Mouse (Mus musculus) ES-E14 (cell line): Measurements from ENCODE around the gene Limk1. TPM values are rescaled to one million over a fixed set of nuclear protein-coding genes. Genes with fewer than 3 reads are reported as not detected.

Experiments
- DNase-seq: peaks from one replicate; pipeline ENCODE4 v3.0.0-alpha.2; 2013; ENCODE audit warnings: low read depth, low spot score
- H3K27ac ChIP-seq: 2 replicates; pipeline ENCODE4 v1.5.1; 2012; ENCODE audit warnings: low read depth, mild to moderate bottlenecking, low read length, moderate library complexity, mixed read lengths; ENCODE audit not compliant: poor library complexity, insufficient read depth, severe bottlenecking
- H3K36me3 ChIP-seq: 2 replicates; pipeline ENCODE4 v1.6.1; 2012; ENCODE audit warnings: mild to moderate bottlenecking, low read length, moderate library complexity, mixed read lengths; ENCODE audit not compliant: control insufficient read depth, poor library complexity, insufficient read depth, severe bottlenecking
- H3K4me1 ChIP-seq, 2 experiments: fragments of 150-350 bp in 1 of 2; sonication (generic) in 1 of 2; 2 replicates each; pipeline ENCODE4 v1.6.1; 2012; ENCODE audit warnings: low read length in 2 of 2, mild to moderate bottlenecking in 1 of 2, mixed read lengths in 1 of 2; ENCODE audit not compliant: control insufficient read depth in 2 of 2, insufficient read depth in 2 of 2, poor library complexity in 1 of 2
- H3K4me3 ChIP-seq, 2 experiments: fragments of 150-350 bp in 1 of 2; sonication (generic) in 1 of 2; 2 replicates each; pipeline ENCODE4 v1.5.1; 2012; ENCODE audit warnings: low read length in 2 of 2, low read depth in 1 of 2, mild to moderate bottlenecking in 1 of 2, mixed read lengths in 1 of 2; ENCODE audit not compliant: insufficient read depth in 1 of 2, poor library complexity in 1 of 2, severe bottlenecking in 1 of 2
- H3K9ac ChIP-seq: 2 replicates; pipeline ENCODE4 v1.6.1; 2012; ENCODE audit warnings: low read depth, mild to moderate bottlenecking, low read length, mixed read lengths; ENCODE audit not compliant: poor library complexity, insufficient read depth, severe bottlenecking
- H3K9me3 ChIP-seq: fragments of 150-350 bp; sonication (generic); 2 replicates; pipeline ENCODE4 v1.6.1; 2012; ENCODE audit warnings: low read depth, mild to moderate bottlenecking, low read length; ENCODE audit not compliant: control insufficient read depth, insufficient read depth
- CHD2 ChIP-seq: IDR thresholded peaks from 2 replicates; pipeline ENCODE4 v1.6.1; 2014; ENCODE audit warnings: mild to moderate bottlenecking, low read depth, low read length, inconsistent platforms
- HCFC1 ChIP-seq: IDR thresholded peaks from 2 replicates; pipeline ENCODE4 v1.6.1; 2012; ENCODE audit warnings: low read length, inconsistent platforms, borderline replicate concordance; ENCODE audit not compliant: insufficient read depth
- MAFK ChIP-seq: IDR thresholded peaks from 2 replicates; pipeline ENCODE4 v1.6.1; 2014; ENCODE audit warnings: mild to moderate bottlenecking, low read depth, low read length, inconsistent platforms; ENCODE audit not compliant: insufficient read depth
- ZC3H11A ChIP-seq: IDR thresholded peaks from 2 replicates; pipeline ENCODE4 v1.6.1; 2012; ENCODE audit warnings: low read depth, mild to moderate bottlenecking, inconsistent platforms, low read length, borderline replicate concordance
- ZNF384 ChIP-seq: IDR thresholded peaks from 2 replicates; pipeline ENCODE4 v1.6.1; 2012; ENCODE audit warnings: low read depth, low read length, inconsistent platforms
- in situ Hi-C, 2 experiments: fragments of 600-800 bp; cut with MboI; formaldehyde crosslinking; loops; one replicate each; pipeline ENCODE4 v1.15.1; 2025; ENCODE audit warnings: low sequenced_read_pairs in 2 of 2, inconsistent platforms in 1 of 2; ENCODE audit not compliant: unreplicated experiment in 2 of 2
- total RNA-seq: library from RNA; depleted of rRNA; stranded (reverse); fragments of 300-350 nt; gene quantifications from 2 replicates; pipeline ENCODE4 v1.2.3, GENCODE M21; 2012; rRNA removed

Gene Limk1
- total RNA-seq, 1 experiment, result 15.9 TPM

DNA sequence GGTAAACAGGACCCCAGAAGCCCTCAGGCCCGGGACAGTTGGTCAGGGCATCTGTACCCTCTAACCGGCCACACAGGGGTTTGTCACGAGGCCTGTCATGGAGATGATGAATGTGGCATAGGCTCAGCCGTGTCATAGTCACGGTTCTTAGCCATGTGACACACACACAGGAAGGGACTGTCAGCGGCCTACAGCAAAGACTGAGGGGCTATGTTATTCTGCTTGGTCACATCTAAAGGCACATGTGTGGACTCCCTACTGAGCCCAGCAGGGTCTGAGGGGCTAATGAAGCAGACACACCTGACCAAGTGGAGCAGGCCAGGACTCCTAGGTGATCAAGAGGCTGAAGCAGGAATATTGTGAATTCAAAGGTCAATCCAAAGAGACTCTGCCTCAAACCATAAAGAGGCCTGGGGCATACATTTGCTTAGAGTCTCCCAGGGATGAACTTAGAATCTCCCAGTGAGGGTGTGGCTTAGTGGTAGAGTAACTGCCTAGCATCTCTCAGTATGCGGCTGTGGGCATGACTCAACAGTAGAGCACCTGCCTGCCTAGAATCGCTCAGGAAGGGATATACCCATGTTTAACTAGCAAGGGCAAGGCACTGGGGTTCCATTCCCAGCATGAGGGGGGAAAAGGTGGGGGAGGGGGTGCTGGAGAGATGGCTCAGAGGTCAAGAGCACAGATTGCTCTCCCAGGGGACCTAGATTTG lies 76.4 kb downstream of the Limk1 start:
- in situ Hi-C loops, result no loop called here
- peaks cover 0 to 9% of the 10 kb centered on the region in 2 experiments; a peak in 2 of 4 replicates for H3K4me1 ChIP-seq
- no peaks in the 10 kb centered on the region for H3K9me3 ChIP-seq
- DNase-seq, result no peak
- H3K9ac ChIP-seq, result no peak overlapping the region
- TF ChIP-seq HCFC1, result no peak
- TF ChIP-seq ZNF384, result no peak
- no peak for TF ChIP-seq CHD2
- no peak for TF ChIP-seq ZC3H11A
- no peak for TF ChIP-seq MAFK
- H3K4me3 ChIP-seq, result no peak overlapping the region
- H3K36me3 ChIP-seq, result no peaks in the 10 kb centered on the region
- H3K27ac ChIP-seq, result no peak overlapping the region

DNA sequence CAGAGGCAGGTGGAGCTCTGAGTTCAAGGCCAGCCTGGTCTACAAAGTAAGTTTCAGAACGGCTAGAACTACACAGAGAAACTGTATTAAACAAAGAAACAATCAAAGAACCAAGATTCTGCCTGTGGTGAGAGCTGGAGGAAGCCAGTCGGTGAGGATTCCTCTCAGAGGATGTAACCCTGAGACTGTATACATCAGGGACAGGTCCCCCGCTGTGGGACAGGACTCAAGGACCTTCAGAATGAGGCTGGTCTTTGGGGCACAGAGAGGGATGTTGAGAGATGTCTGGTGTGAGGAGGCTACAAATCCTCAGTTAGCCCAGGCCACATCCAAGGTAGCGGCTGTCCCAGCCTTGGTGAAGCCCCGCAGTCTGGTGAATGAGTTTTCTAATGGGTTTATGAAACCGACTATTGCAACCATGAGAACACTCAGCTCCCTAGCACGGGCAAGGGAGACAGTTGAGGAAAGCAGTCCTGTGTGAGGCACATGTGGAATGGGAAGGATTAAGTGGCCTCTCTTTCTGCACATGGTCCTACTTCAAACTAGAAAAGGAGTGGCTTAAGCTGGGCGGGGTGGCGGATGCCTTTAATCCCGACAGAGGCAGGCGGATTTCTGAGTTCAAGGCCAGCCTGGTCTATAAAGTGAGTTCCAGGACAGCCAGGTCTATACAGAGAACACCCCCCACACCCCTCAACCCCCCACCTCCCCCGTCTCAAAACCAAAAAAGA lies 78.3 kb downstream of the Limk1 start:
- H3K4me3 ChIP-seq, result no peak overlapping the region
- peak overlapping the region; percentile 30; the same call in 1 of the 2 replicates for H3K9ac ChIP-seq
- H3K9me3 ChIP-seq, result no peaks in the 10 kb centered on the region
- in situ Hi-C loops, result no loop called here
- peak overlapping the region; percentile 6; the same call in 1 of the 2 replicates for H3K27ac ChIP-seq
- no peak for TF ChIP-seq MAFK
- TF ChIP-seq ZNF384, result no peak
- no peak for DNase-seq
- H3K36me3 ChIP-seq, result no peaks in the 10 kb centered on the region
- peaks cover 0 to 9% of the 10 kb centered on the region in 2 experiments; a peak in 2 of 4 replicates for H3K4me1 ChIP-seq

DNA sequence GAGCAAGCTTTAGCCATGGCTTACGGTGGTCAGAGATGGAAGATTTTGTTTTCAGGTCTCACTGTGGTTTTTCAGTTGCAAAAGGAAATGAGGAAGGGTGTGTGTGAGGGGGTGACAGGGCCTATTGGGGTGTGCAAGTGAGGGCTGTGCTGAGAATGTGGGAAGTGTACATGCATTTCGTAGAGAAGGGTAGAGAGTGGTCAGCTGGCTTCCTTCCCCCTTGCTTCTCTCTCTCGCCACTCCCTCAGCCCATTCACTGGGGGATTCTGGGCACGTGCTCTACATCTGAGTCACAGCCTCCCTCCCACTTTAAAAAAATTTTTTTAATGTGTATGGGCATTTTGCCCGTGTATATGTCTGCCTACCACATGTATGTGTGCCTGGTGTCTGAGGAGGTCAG lies 81.3 kb downstream of the Limk1 start:
- TF ChIP-seq ZNF384 (no peak), MAFK (no peak)
- no peak for DNase-seq

DNA sequence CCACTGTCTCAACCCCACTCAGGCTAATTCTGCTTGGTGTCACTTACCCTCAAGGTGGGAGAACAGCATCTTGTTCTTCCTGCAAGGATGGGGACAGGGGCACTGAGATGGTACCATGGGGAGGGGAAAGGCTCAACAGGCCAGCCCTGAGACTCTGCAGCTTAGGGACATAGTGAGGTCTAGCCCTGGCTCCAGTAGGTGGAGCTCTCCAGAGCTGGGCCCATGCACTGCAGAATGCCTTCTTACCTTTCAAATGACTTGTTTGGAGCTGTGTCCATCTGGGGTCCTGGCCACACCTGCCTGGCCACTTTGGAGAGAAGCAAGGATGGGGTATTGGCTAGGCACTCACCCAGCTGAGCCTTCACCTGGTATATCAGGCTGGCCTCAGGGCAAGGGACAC lies 82.1 kb downstream of the Limk1 start:
- Histone ChIP-seq H3K4me3 (no peak overlapping the region), H3K9me3 (no peaks in the 10 kb centered on the region), H3K4me1 (peaks cover 0 to 4% of the 10 kb centered on the region in 2 experiments; a peak in 2 of 4 replicates), H3K36me3 (no peaks in the 10 kb centered on the region), H3K27ac (no peak overlapping the region), H3K9ac (no peak overlapping the region)
- DNase-seq, result no peak
- TF ChIP-seq MAFK (no peak), ZC3H11A (no peak), HCFC1 (no peak), ZNF384 (no peak)
- in situ Hi-C loops, result no loop called here

More for the DNA sequence above, 81.3 kb downstream of the Limk1 start:
- Histone ChIP-seq H3K4me3 (no peak overlapping the region), H3K9ac (no peak overlapping the region), H3K4me1 (peaks cover 0 to 6% of the 10 kb centered on the region in 2 experiments; a peak in 2 of 4 replicates), H3K36me3 (no peaks in the 10 kb centered on the region), H3K27ac (no peak overlapping the region), H3K9me3 (no peaks in the 10 kb centered on the region)
- in situ Hi-C loops, result no loop called here

Other genes with a start within 250 kb of the Limk1 start
- 63.5 and 118 TPM in 2 replicates for gene Gtf2ird1, start 231.9 kb downstream of the Limk1 start, total RNA-seq
- 7.9 and 10.5 TPM in 2 replicates for gene Clip2, start 136.2 kb downstream of the Limk1 start, total RNA-seq
- 0.16 and 0.18 TPM in 2 replicates for gene Syna, start 128.4 kb downstream of the Limk1 start, total RNA-seq
- 165 and 168 TPM in 2 replicates for gene Rfc2, start 107.2 kb downstream of the Limk1 start, total RNA-seq
- 3.6 and 4.3 TPM in 2 replicates for gene Lat2, start 73.6 kb downstream of the Limk1 start, total RNA-seq
- gene Eif4h, start 49.1 kb downstream of the Limk1 start, total RNA-seq, result 263 and 322 TPM in 2 replicates
- 0.85 and 0.98 TPM in 2 replicates for gene Eln, start 58.7 kb upstream of the Limk1 start, total RNA-seq
- gene Tmem270, start 218.1 kb upstream of the Limk1 start, total RNA-seq, result not detected in 2 replicates
- gene Cldn13, start 226.9 kb upstream of the Limk1 start, total RNA-seq, result not detected in 2 replicates
- 15.6 and 17.3 TPM in 2 replicates for gene Mettl27, start 243.8 kb upstream of the Limk1 start, total RNA-seq